Mouse (Mus musculus): ENCODE data around the gene Rnf186.

Rnf186 gene

DNA sequence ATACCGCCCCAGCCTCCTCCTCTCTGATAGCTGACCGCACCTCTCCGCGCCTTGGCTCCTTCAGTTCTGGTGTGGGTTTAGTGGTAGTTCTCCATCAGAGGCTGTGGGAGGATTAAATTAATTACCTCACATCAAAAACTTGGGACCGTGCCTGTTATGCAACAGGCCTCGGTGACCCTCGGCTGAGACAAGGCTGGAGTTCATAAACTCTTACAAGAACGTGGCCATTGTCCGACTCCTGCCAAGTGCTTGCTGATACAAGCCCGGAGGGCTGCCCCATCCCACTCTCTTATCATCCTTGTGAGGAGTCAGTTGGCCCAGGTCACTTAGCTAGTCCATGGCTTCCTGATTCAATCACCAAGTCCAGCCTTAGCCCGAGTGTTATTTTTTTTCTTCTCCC, 46.4 kb downstream of the Rnf186 start:
- DNase-seq (ENCODE audit: low read depth) = no peak

GRCm38 (mm10) chr4:139014793-139015192, 47.9 kb downstream of the Rnf186 start:
- no peak for DNase-seq (ENCODE audit: low read depth)
